Mouse (Mus musculus): Measurements from ENCODE around the gene Isca1. TPM values are rescaled to one million over a fixed set of nuclear protein-coding genes. Genes with fewer than 3 reads are reported as not detected.
A peak's percentile ranks its signal among the peaks of the same experiment; 100 is the strongest.
"Not testable (repeated sequence)": the region's sequence is repeated elsewhere in the genome, so short reads cannot be mapped to it uniquely, and the experiment has no call there.

The Isca1 gene
- polyA plus RNA-seq, 1 experiment: 80.3 TPM

GRCm38 (mm10) chr13:59798306-59798705, 28.7 kb upstream of the Isca1 start:
- Histone ChIP-seq H3K4me1 (replicated peaks; ENCODE audit: control insufficient read depth, insufficient read depth, low read length) (no peaks in the 10 kb centered on the region), H3K36me3 (ENCODE audit: control insufficient read depth, insufficient read depth, low read length) (peaks cover 91% of the 10 kb centered on the region), H3K27me3 (ENCODE audit: control insufficient read depth, insufficient read depth, low read length) (no peaks in the 10 kb centered on the region), H3K4me3 (ENCODE audit: control insufficient read depth, insufficient read depth, low read length) (no peak overlapping the region), H3K27ac (ENCODE audit: control insufficient read depth, insufficient read depth, low read length) (no peak overlapping the region)
- TF ChIP-seq POLR2A (IDR thresholded peaks at IDR 0.05; ENCODE audit: control insufficient read depth, extremely low read depth, insufficient read depth, low read length, poor library complexity) (no peak), CTCF (IDR thresholded peaks at IDR 0.05; ENCODE audit: borderline replicate concordance, control insufficient read depth, extremely low read depth, insufficient read depth, low read length, poor library complexity) (no peak)
- WGBS: 100% methylated on average over 1 of the region's 1 CpGs
- no peak for DNase-seq

- H3K27ac ChIP-seq (ENCODE audit: control insufficient read depth, insufficient read depth, low read length): no peak overlapping the region
- H3K36me3 ChIP-seq (ENCODE audit: control insufficient read depth, insufficient read depth, low read length): peaks cover 88% of the 10 kb centered on the region
- no peaks in the 10 kb centered on the region for H3K27me3 ChIP-seq (ENCODE audit: control insufficient read depth, insufficient read depth, low read length)
- no peak for TF ChIP-seq POLR2A (IDR thresholded peaks at IDR 0.05; ENCODE audit: control insufficient read depth, extremely low read depth, insufficient read depth, low read length, poor library complexity)
- no peak for TF ChIP-seq CTCF (IDR thresholded peaks at IDR 0.05; ENCODE audit: borderline replicate concordance, control insufficient read depth, extremely low read depth, insufficient read depth, low read length, poor library complexity)
- WGBS: 97% methylated on average over 9 of the region's 9 CpGs
- DNase-seq: no peak
- no peaks in the 10 kb centered on the region for H3K4me1 ChIP-seq (replicated peaks; ENCODE audit: control insufficient read depth, insufficient read depth, low read length)
- no peak overlapping the region for H3K4me3 ChIP-seq (ENCODE audit: control insufficient read depth, insufficient read depth, low read length)
Measured at GRCm38 (mm10) chr13:59796466-59796848, 26.8 kb upstream of the Isca1 start.

- Histone ChIP-seq H3K27me3 (ENCODE audit: control insufficient read depth, insufficient read depth, low read length) (no peaks in the 10 kb centered on the region), H3K4me3 (ENCODE audit: control insufficient read depth, insufficient read depth, low read length) (no peak overlapping the region), H3K4me1 (replicated peaks; ENCODE audit: control insufficient read depth, insufficient read depth, low read length) (no peaks in the 10 kb centered on the region), H3K27ac (ENCODE audit: control insufficient read depth, insufficient read depth, low read length) (no peak overlapping the region), H3K36me3 (ENCODE audit: control insufficient read depth, insufficient read depth, low read length) (peaks cover 89% of the 10 kb centered on the region)
- TF ChIP-seq CTCF (IDR thresholded peaks at IDR 0.05; ENCODE audit: borderline replicate concordance, control insufficient read depth, extremely low read depth, insufficient read depth, low read length, poor library complexity): no peak
- TF ChIP-seq POLR2A (IDR thresholded peaks at IDR 0.05; ENCODE audit: control insufficient read depth, extremely low read depth, insufficient read depth, low read length, poor library complexity): no peak
- 95% methylated on average over 6 of the region's 6 CpGs for WGBS
- DNase-seq: no peak
Measured at GRCm38 (mm10) chr13:59795807-59796465, 26.3 kb upstream of the Isca1 start.

- DNase-seq: no peak
- H3K27me3 ChIP-seq (ENCODE audit: control insufficient read depth, insufficient read depth, low read length): no peaks in the 10 kb centered on the region
- no peaks in the 10 kb centered on the region for H3K4me1 ChIP-seq (replicated peaks; ENCODE audit: control insufficient read depth, insufficient read depth, low read length)
- TF ChIP-seq POLR2A (IDR thresholded peaks at IDR 0.05; ENCODE audit: control insufficient read depth, extremely low read depth, insufficient read depth, low read length, poor library complexity) (no peak), CTCF (IDR thresholded peaks at IDR 0.05; ENCODE audit: borderline replicate concordance, control insufficient read depth, extremely low read depth, insufficient read depth, low read length, poor library complexity) (no peak)
- H3K36me3 ChIP-seq (ENCODE audit: control insufficient read depth, insufficient read depth, low read length): peaks cover 85% of the 10 kb centered on the region
- 100% methylated on average over 1 of the region's 1 CpGs for WGBS
- H3K4me3 ChIP-seq (ENCODE audit: control insufficient read depth, insufficient read depth, low read length): no peak overlapping the region
- H3K27ac ChIP-seq (ENCODE audit: control insufficient read depth, insufficient read depth, low read length): no peak overlapping the region
Measured at GRCm38 (mm10) chr13:59794786-59795185, 25.2 kb upstream of the Isca1 start.

- no peak within 1 kb of the TSS for H3K4me3 ChIP-seq (ENCODE audit: control insufficient read depth, insufficient read depth, low read length)
- H3K27me3 ChIP-seq (ENCODE audit: control insufficient read depth, insufficient read depth, low read length): no peaks in the 10 kb centered on the region
- 96% methylated on average over 7 of the region's 7 CpGs for WGBS
- H3K4me1 ChIP-seq (replicated peaks; ENCODE audit: control insufficient read depth, insufficient read depth, low read length): peaks cover 3% of the 10 kb centered on the region; the same call in 1 of the 2 replicates
- H3K36me3 ChIP-seq (ENCODE audit: control insufficient read depth, insufficient read depth, low read length): peaks cover 90% of the 10 kb centered on the region
- DNase-seq: no peak
- no peak for TF ChIP-seq CTCF (IDR thresholded peaks at IDR 0.05; ENCODE audit: borderline replicate concordance, control insufficient read depth, extremely low read depth, insufficient read depth, low read length, poor library complexity)
- no peak for TF ChIP-seq POLR2A (IDR thresholded peaks at IDR 0.05; ENCODE audit: control insufficient read depth, extremely low read depth, insufficient read depth, low read length, poor library complexity)
- H3K27ac ChIP-seq (ENCODE audit: control insufficient read depth, insufficient read depth, low read length): no peak within 1 kb of the TSS
Measured at GRCm38 (mm10) chr13:59782145-59782544, 12.5 kb upstream of the Isca1 start, which contains the start of gene Gm49354. Gene Gm49354 (minus strand): TSS chr13:59782245.

- H3K27me3 ChIP-seq (ENCODE audit: control insufficient read depth, insufficient read depth, low read length): not testable (repeated sequence)
- 97% methylated on average over 1 of the region's 1 CpGs for WGBS
Measured at GRCm38 (mm10) chr13:59779744-59780264, 10.2 kb upstream of the Isca1 start.

GRCm38 (mm10) chr13:59779213-59779612, 9.6 kb upstream of the Isca1 start:
- DNase-seq: peak; percentile 31
- H3K27me3 ChIP-seq (ENCODE audit: control insufficient read depth, insufficient read depth, low read length): no peaks in the 10 kb centered on the region
- H3K36me3 ChIP-seq (ENCODE audit: control insufficient read depth, insufficient read depth, low read length): peaks cover 86% of the 10 kb centered on the region
- no peak overlapping the region for H3K4me3 ChIP-seq (ENCODE audit: control insufficient read depth, insufficient read depth, low read length)
- TF ChIP-seq POLR2A (IDR thresholded peaks at IDR 0.05; ENCODE audit: control insufficient read depth, extremely low read depth, insufficient read depth, low read length, poor library complexity) (no peak), CTCF (IDR thresholded peaks at IDR 0.05; ENCODE audit: borderline replicate concordance, control insufficient read depth, extremely low read depth, insufficient read depth, low read length, poor library complexity) (no peak)
- 80% methylated on average over 4 of the region's 4 CpGs for WGBS
- no peak overlapping the region for H3K27ac ChIP-seq (ENCODE audit: control insufficient read depth, insufficient read depth, low read length)
- peaks cover 3% of the 10 kb centered on the region; the same call in 1 of the 2 replicates for H3K4me1 ChIP-seq (replicated peaks; ENCODE audit: control insufficient read depth, insufficient read depth, low read length)

More at GRCm38 (mm10) chr13:59779744-59780264, 10.2 kb upstream of the Isca1 start:
- DNase-seq; H3K4me1 ChIP-seq (replicated peaks; ENCODE audit: control insufficient read depth, insufficient read depth, low read length); H3K4me3 ChIP-seq (ENCODE audit: control insufficient read depth, insufficient read depth, low read length); H3K27ac ChIP-seq (ENCODE audit: control insufficient read depth, insufficient read depth, low read length): not testable (repeated sequence)
- peaks cover 90% of the 10 kb centered on the region for H3K36me3 ChIP-seq (ENCODE audit: control insufficient read depth, insufficient read depth, low read length)

Measured in thymus, adult 2 months (tissue).